Mouse (Mus musculus): Measurements from ENCODE around the gene Rps8.
A peak's percentile ranks its signal among the peaks of the same experiment; 100 is the strongest.

DNA sequence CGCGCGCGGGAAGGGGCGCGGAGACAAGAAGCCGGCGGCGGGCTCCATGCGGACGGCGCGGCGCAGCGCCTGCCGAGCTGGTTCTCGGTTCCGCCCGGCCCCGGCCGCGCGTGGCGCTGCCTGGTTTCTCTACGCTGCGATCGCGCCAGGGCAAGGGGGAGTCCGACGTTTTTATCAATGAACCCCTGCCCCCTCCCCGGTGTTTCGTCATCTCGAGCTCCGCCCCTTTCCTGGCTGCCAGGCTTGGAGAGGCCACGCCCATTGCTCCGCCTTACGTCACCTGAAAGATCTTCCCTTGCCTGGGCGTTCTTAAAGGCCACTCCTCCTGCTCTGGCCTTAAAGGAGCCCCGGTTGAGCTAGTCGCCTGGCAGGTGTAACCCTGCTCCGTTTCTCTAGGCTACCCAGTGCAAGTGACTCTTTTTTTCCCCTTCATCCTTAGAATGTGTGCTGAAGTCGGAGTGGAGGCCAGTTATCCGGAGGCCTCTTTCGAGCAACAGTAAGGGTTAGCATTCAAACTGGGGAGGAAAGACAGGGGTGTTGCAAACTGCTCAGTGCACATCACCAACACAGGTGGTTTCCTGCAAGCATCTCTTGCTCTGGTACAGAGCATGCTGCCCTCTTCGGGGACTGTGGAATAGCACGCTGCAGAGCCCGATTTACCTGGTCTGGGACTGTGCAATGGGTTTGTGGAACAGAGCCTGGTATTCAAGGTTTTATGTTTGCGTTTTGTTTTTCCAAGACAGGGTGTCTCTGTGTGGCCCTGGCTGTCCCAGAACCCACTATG lies 22.0 kb downstream of the Rps8 start, which contains the start of gene Plk3:
- no peak for TF ChIP-seq MYOG (IDR thresholded peaks at IDR 0.05; ENCODE audit: control insufficient read depth in 1 of 3, insufficient read depth in 1 of 3, insufficient read length in 2 of 3, low read depth in 2 of 3)
- peak; percentile 96 for TF ChIP-seq POLR2A (IDR thresholded peaks at IDR 0.05; ENCODE audit: insufficient read length, low read depth)
- TF ChIP-seq USF1 (IDR thresholded peaks at IDR 0.05; ENCODE audit: low read depth): no peak
- TF ChIP-seq MYOD1 (IDR thresholded peaks at IDR 0.05; ENCODE audit: control insufficient read depth in 1 of 3, insufficient read length in 2 of 3, low read depth in 2 of 3): peak in 1 of 3 experiments; percentile 16
